Mouse (Mus musculus) inflammation-experienced regulatory T-cells, adult 16 weeks (primary cell): Measurements from ENCODE around the gene Nsl1. TPM values are rescaled to one million over a fixed set of nuclear protein-coding genes. Genes with fewer than 3 reads are reported as not detected.

Experiments used
- polyA plus RNA-seq: library from polyadenylated mRNA; unstranded; fragments of 100-300 nt; shearing (Covaris generic); gene quantifications from one replicate; pipeline ENCODE4 v1.2.1, GENCODE M21; 2017

Nsl1 gene
- polyA plus RNA-seq, result 2.0 TPM

GRCm38 (mm10) chr1:191062781-191063485 lies at the start of gene Nsl1, which contains the start of gene Tatdn3:
TSS of gene Nsl1 (plus strand) at chr1:191063012.
TSS of gene Tatdn3 (minus strand) at chr1:191062932.

GRCm38 (mm10) chr1:191026021-191026713 lies 36.6 kb upstream of the Nsl1 start, which contains the start of gene Flvcr1:
TSS of gene Flvcr1 (minus strand) at chr1:191026158.

GRCm38 (mm10) chr1:191036554-191037334 lies 26.1 kb upstream of the Nsl1 start, which contains the start of gene Spata45:
TSS of gene Spata45 (plus strand) at chr1:191036639.

GRCm38 (mm10) chr1:191097802-191098747 lies 35.3 kb downstream of the Nsl1 start, which contains the start of gene Batf3:
TSS of gene Batf3 (plus strand) at chr1:191097847.

Other genes with a start within 250 kb of the Nsl1 start
- 18.8 TPM for gene Rps6kc1, start 151.2 kb upstream of the Nsl1 start, polyA plus RNA-seq
- 92.5 TPM for gene Angel2, start 137.9 kb upstream of the Nsl1 start, polyA plus RNA-seq
- 0.37 TPM for gene Vash2, start 83.7 kb upstream of the Nsl1 start, polyA plus RNA-seq
- gene Flvcr1, start 36.9 kb upstream of the Nsl1 start, polyA plus RNA-seq, result 8.5 TPM
- gene Spata45, start 26.4 kb upstream of the Nsl1 start, polyA plus RNA-seq, result not detected
- gene Tatdn3, start 80 bp upstream of the Nsl1 start, polyA plus RNA-seq, result 14.1 TPM
- gene Batf3, start 34.8 kb downstream of the Nsl1 start, polyA plus RNA-seq, result 0.38 TPM
- gene Fam71a, start 101.8 kb downstream of the Nsl1 start, polyA plus RNA-seq, result not detected
- gene Atf3, start 155.0 kb downstream of the Nsl1 start, polyA plus RNA-seq, result 0.24 TPM